Mouse (Mus musculus): ENCODE measurements around the gene Fscn2. TPM values are rescaled to one million over a fixed set of nuclear protein-coding genes. Genes with fewer than 3 reads are reported as not detected.
A peak's percentile ranks its signal among the peaks of the same experiment; 100 is the strongest.

Fscn2 gene
- polyA plus RNA-seq (2012; rRNA removed), result not detected in 2 replicates

- DNase-seq (ENCODE audit: low read depth, low spot score), result no peak
- 88% methylated on average over 10 of the region's 10 CpGs for WGBS
Measured at GRCm38 (mm10) chr11:120361295-120361694, at the start of gene Fscn2. Gene Fscn2, plus strand, starts transcription at chr11:120361534.

- DNase-seq (ENCODE audit: low read depth, low spot score), result no peak
- 56% methylated on average over 10 of the region's 10 CpGs for WGBS
Measured at GRCm38 (mm10) chr11:120311561-120311960, 49.8 kb upstream of the Fscn2 start.

- no peak for DNase-seq (ENCODE audit: low read depth, low spot score)
Measured at GRCm38 (mm10) chr11:120312069-120312468, 49.3 kb upstream of the Fscn2 start.

GRCm38 (mm10) chr11:120313906-120314685 is 47.2 kb upstream of the Fscn2 start:
- no peak for DNase-seq (ENCODE audit: low read depth, low spot score)
- 74% methylated on average over 6 of the region's 6 CpGs for WGBS

More at GRCm38 (mm10) chr11:120312069-120312468, 49.3 kb upstream of the Fscn2 start:
- WGBS, result 86% methylated on average over 6 of the region's 6 CpGs

- 68% methylated on average over 16 of the region's 16 CpGs for WGBS
- no peak for DNase-seq (ENCODE audit: low read depth, low spot score)
Measured at GRCm38 (mm10) chr11:120314721-120315415, 46.5 kb upstream of the Fscn2 start.

- DNase-seq (ENCODE audit: low read depth, low spot score), result no peak
- WGBS, result 13% methylated on average over 4 of the region's 4 CpGs
Measured at GRCm38 (mm10) chr11:120315416-120315761, 45.9 kb upstream of the Fscn2 start.

- DNase-seq (ENCODE audit: low read depth, low spot score), result peak; percentile 92
- under 1% methylated on average over 37 of the region's 37 CpGs for WGBS
Measured at GRCm38 (mm10) chr11:120315832-120316689, 45.3 kb upstream of the Fscn2 start.

- WGBS, result 7% methylated on average over 13 of the region's 13 CpGs
- no peak for DNase-seq (ENCODE audit: low read depth, low spot score)
Measured at GRCm38 (mm10) chr11:120316690-120317254, 44.6 kb upstream of the Fscn2 start.

GRCm38 (mm10) chr11:120317456-120317855 is 43.9 kb upstream of the Fscn2 start:
- WGBS, result 43% methylated on average over 7 of the region's 7 CpGs

GRCm38 (mm10) chr11:120319310-120319709 is 42.0 kb upstream of the Fscn2 start:
- no peak for DNase-seq (ENCODE audit: low read depth, low spot score)
- 54% methylated on average over 5 of the region's 5 CpGs for WGBS

More at GRCm38 (mm10) chr11:120317456-120317855, 43.9 kb upstream of the Fscn2 start:
- no peak for DNase-seq (ENCODE audit: low read depth, low spot score)

- no peak for DNase-seq (ENCODE audit: low read depth, low spot score)
- WGBS, result 97% methylated on average over 10 of the region's 10 CpGs
Measured at GRCm38 (mm10) chr11:120320156-120320555, 41.2 kb upstream of the Fscn2 start.

- whole genome bisulfite sequencing, result 56% methylated on average over 6 of the region's 6 CpGs
- DNase-seq (ENCODE audit: low read depth, low spot score), result no peak
Measured at GRCm38 (mm10) chr11:120335431-120336021, 25.8 kb upstream of the Fscn2 start.

- 79% methylated on average over 2 of the region's 2 CpGs for WGBS
- no peak for DNase-seq (ENCODE audit: low read depth, low spot score)
Measured at GRCm38 (mm10) chr11:120337447-120337846, 23.9 kb upstream of the Fscn2 start.

- DNase-seq (ENCODE audit: low read depth, low spot score), result no peak
- WGBS, result 85% methylated on average over 3 of the region's 3 CpGs
Measured at GRCm38 (mm10) chr11:120338786-120339185, 22.5 kb upstream of the Fscn2 start.

- peak; percentile 93 for DNase-seq (ENCODE audit: low read depth, low spot score)
- WGBS, result 27% methylated on average over 10 of the region's 10 CpGs
Measured at GRCm38 (mm10) chr11:120339978-120340513, 21.3 kb upstream of the Fscn2 start.

GRCm38 (mm10) chr11:120341661-120342060 is 19.7 kb upstream of the Fscn2 start:
- no peak for DNase-seq (ENCODE audit: low read depth, low spot score)
- 78% methylated on average over 4 of the region's 4 CpGs for WGBS

GRCm38 (mm10) chr11:120342656-120343160 is 18.6 kb upstream of the Fscn2 start:
- 93% methylated on average over 5 of the region's 5 CpGs for whole genome bisulfite sequencing
- DNase-seq (ENCODE audit: low read depth, low spot score), result no peak

- WGBS, result 35% methylated on average over 5 of the region's 5 CpGs
- DNase-seq (ENCODE audit: low read depth, low spot score), result no peak
Measured at GRCm38 (mm10) chr11:120343519-120344309, 17.6 kb upstream of the Fscn2 start.

All from large intestine, adult 2 months (tissue).